Mouse (Mus musculus): ENCODE measurements around the gene Npcd. TPM values are rescaled to one million over a fixed set of nuclear protein-coding genes. Genes with fewer than 3 reads are reported as not detected.
A peak's percentile ranks its signal among the peaks of the same experiment; 100 is the strongest.

Gene Npcd
- polyA plus RNA-seq, 1 experiment: 1.7 TPM

DNA sequence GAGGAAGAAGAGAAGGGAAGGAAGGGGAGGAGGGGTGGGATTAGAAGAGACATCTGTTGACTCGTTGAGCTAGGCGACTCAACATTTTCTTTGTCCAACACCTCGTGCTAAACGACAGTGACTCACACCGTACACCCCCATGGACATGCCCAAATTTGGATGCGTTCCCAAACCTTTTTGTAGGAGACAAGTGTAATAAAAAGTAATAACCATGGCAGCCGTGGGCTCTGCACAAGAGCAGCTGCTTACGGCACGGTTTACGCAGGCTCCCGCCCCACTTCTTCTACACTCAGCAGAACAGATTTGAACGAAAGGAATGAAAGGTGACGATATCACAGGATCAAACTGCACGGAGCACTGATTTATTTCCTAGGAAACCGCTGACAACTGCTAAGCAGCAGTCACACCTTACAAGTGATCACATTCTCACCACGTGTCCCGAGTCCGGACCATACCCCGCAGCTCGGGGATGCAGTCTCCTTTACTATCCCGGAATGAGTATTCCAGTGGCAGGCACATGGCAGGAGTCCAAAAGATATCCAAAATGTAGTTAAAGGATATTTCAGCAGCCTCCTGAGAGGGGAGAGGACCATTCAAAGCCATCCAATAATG lies 63.3 kb downstream of the Npcd start:
- Histone ChIP-seq H3K27me3 (ENCODE audit: control insufficient read depth, insufficient read depth, low read length) (no peaks in the 10 kb centered on the region), H3K4me3 (replicated peaks; ENCODE audit: insufficient read depth, low read depth, low read length) (no peak overlapping the region), H3K27ac (ENCODE audit: insufficient read depth, low read length) (no peak overlapping the region), H3K4me1 (ENCODE audit: control insufficient read depth, insufficient read depth, low read length) (peaks cover 55% of the 10 kb centered on the region)
- TF ChIP-seq CTCF (IDR thresholded peaks at IDR 0.05; ENCODE audit: borderline replicate concordance, insufficient read depth, low read depth, low read length): no peak
- TF ChIP-seq POLR2A (IDR thresholded peaks at IDR 0.05; ENCODE audit: borderline replicate concordance, insufficient read depth, low read length): no peak
- WGBS: 51% methylated on average over 21 of the region's 21 CpGs
- DNase-seq: no peak

DNA sequence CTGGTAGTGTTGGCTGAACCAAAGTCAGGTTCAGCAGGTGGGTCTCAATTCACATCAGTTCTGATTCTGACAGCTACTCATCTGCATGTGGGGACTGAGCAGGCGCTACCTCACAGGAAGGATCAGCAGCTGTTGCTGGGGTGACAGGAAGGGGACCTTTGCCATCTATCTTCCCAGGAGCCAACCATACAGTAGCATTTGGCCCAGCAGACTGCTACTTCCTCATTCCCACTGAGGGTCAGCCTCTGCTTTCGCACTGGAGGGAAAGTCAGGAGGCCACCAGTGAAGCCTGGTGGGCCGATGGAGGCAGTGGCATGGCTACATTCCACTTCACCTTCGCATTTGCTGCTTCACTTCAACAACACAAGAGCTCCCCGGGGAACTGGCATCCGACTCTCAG lies 65.7 kb downstream of the Npcd start:
- DNase-seq: no peak
- Histone ChIP-seq H3K27ac (ENCODE audit: insufficient read depth, low read length) (no peak overlapping the region), H3K4me1 (ENCODE audit: control insufficient read depth, insufficient read depth, low read length) (peaks cover 72% of the 10 kb centered on the region), H3K4me3 (replicated peaks; ENCODE audit: insufficient read depth, low read depth, low read length) (no peak overlapping the region), H3K27me3 (ENCODE audit: control insufficient read depth, insufficient read depth, low read length) (no peaks in the 10 kb centered on the region)
- WGBS: 53% methylated on average over 6 of the region's 6 CpGs
- no peak for TF ChIP-seq POLR2A (IDR thresholded peaks at IDR 0.05; ENCODE audit: borderline replicate concordance, insufficient read depth, low read length)
- TF ChIP-seq CTCF (IDR thresholded peaks at IDR 0.05; ENCODE audit: borderline replicate concordance, insufficient read depth, low read depth, low read length): no peak

DNA sequence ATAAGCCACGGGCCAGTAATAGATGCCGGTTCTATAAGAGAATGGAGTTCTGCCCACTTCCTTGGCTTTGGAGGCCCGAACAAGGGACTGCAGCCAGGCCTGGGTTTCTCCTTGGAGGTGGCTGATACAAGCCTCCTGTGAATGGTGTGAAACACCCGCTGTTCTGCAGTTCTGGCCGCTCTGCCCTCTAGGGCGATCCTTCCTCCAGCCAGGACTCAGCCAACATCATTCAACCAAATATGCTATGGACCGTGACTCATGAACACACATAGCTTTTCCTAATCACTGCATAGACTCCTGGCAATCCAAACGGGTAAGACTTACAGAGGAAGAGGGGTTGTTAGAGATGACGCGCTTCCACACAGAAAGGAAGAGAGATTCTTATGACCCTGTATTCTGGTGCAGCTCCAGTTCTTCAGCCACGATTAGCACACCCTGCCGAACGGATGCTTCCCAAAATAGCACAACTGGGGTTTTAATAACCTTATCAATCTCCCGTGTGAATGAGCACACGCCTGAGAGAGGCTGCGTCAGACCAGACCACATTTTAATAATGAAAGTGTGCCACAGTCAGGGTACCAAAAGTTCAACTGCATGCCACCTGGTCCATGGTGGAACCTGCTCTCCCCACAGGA lies 66.6 kb downstream of the Npcd start:
- WGBS: 13% methylated on average over 16 of the region's 16 CpGs
- TF ChIP-seq POLR2A (IDR thresholded peaks at IDR 0.05; ENCODE audit: borderline replicate concordance, insufficient read depth, low read length) (no peak), CTCF (IDR thresholded peaks at IDR 0.05; ENCODE audit: borderline replicate concordance, insufficient read depth, low read depth, low read length) (no peak)
- peak overlapping the region; percentile 18; the same call in 1 of the 2 replicates for H3K27ac ChIP-seq (ENCODE audit: insufficient read depth, low read length)
- H3K4me1 ChIP-seq (ENCODE audit: control insufficient read depth, insufficient read depth, low read length): peaks cover 79% of the 10 kb centered on the region
- no peak overlapping the region for H3K4me3 ChIP-seq (replicated peaks; ENCODE audit: insufficient read depth, low read depth, low read length)
- DNase-seq: peak; percentile 57 to 71
- H3K27me3 ChIP-seq (ENCODE audit: control insufficient read depth, insufficient read depth, low read length): no peaks in the 10 kb centered on the region

DNA sequence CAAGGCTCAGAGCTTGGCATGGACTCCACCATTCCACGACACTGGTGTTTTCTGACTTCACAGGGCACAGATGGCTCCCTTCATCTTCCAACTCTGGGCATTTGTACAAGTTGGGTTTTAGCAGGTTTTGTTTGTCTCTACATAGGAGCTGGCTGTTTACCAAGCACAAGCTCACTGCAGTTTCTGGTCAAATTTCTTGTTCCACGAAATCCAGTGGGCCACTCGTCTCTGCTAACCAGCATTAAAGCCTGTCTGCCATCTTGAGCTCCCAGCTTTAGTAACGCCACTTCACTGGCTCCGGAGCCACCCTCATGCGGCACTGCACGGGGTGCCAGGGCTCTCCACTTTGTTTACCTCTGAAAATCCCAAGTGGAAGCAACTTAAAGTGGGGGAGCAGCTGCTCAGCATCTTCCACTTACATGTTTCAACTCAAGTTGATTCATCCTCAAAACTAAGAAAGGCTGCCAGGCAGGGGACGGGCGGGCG lies 67.4 kb downstream of the Npcd start:
- peak; percentile 60 to 81 for DNase-seq
- TF ChIP-seq POLR2A (IDR thresholded peaks at IDR 0.05; ENCODE audit: borderline replicate concordance, insufficient read depth, low read length) (no peak), CTCF (IDR thresholded peaks at IDR 0.05; ENCODE audit: borderline replicate concordance, insufficient read depth, low read depth, low read length) (no peak)
- Histone ChIP-seq H3K4me1 (ENCODE audit: control insufficient read depth, insufficient read depth, low read length) (peaks cover 82% of the 10 kb centered on the region), H3K27me3 (ENCODE audit: control insufficient read depth, insufficient read depth, low read length) (no peaks in the 10 kb centered on the region), H3K4me3 (replicated peaks; ENCODE audit: insufficient read depth, low read depth, low read length) (no peak overlapping the region), H3K27ac (ENCODE audit: insufficient read depth, low read length) (no peak overlapping the region; the same call in 1 of the 2 replicates)
- WGBS: 27% methylated on average over 10 of the region's 10 CpGs

DNA sequence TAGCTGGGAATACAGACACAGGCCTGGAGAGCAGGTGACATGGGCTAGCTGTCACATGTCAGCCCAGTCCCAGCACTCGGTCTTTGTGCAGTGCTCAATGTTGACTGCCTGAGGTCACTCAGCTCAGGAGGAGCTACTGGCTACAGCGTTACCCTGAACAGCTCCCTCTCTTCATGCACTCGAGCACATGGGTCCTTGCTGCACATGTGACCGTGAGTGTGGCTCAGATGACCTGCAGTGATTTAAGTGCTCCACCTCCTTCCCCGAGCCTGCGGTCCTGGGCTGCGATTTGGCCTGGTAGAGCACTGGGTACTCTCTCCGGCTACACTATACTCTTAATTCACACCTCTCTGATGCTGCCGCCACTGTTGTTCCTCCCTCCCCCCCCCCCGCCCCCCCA lies 67.9 kb downstream of the Npcd start:
- DNase-seq: peak in 1 of 2 experiments; percentile 53
- WGBS: 18% methylated on average over 10 of the region's 10 CpGs
- no peak overlapping the region for H3K4me3 ChIP-seq (replicated peaks; ENCODE audit: insufficient read depth, low read depth, low read length)
- peak overlapping the region; percentile 40 for H3K27ac ChIP-seq (ENCODE audit: insufficient read depth, low read length)
- no peaks in the 10 kb centered on the region for H3K27me3 ChIP-seq (ENCODE audit: control insufficient read depth, insufficient read depth, low read length)
- no peak for TF ChIP-seq POLR2A (IDR thresholded peaks at IDR 0.05; ENCODE audit: borderline replicate concordance, insufficient read depth, low read length)
- TF ChIP-seq CTCF (IDR thresholded peaks at IDR 0.05; ENCODE audit: borderline replicate concordance, insufficient read depth, low read depth, low read length): no peak
- H3K4me1 ChIP-seq (ENCODE audit: control insufficient read depth, insufficient read depth, low read length): peaks cover 82% of the 10 kb centered on the region

DNA sequence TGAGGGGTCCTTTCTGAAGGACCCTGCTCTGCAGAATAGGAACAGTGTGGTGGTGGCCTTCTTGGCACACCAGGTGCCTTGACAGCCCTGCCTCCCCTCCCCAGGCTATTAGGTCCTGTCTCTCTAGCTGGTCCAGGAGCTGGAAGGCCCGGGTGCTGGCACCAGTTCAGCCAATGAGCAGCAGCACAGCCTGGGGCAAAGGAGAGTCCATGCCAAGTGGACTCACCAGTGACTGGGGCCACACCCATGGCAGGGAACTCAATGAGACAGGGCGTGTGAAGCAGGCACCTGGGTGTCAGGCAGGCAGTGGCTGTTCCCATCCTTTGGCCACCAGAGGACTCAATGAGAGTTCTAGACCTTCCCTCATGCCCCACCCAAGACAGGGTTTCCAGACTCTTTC lies 68.7 kb downstream of the Npcd start:
- Histone ChIP-seq H3K27ac (ENCODE audit: insufficient read depth, low read length) (peak overlapping the region; percentile 78), H3K27me3 (ENCODE audit: control insufficient read depth, insufficient read depth, low read length) (no peaks in the 10 kb centered on the region), H3K4me1 (ENCODE audit: control insufficient read depth, insufficient read depth, low read length) (peaks cover 77% of the 10 kb centered on the region), H3K4me3 (replicated peaks; ENCODE audit: insufficient read depth, low read depth, low read length) (no peak overlapping the region)
- TF ChIP-seq POLR2A (IDR thresholded peaks at IDR 0.05; ENCODE audit: borderline replicate concordance, insufficient read depth, low read length) (0 out of 2 replicates have a peak, but pooled peaks have one; percentile 5), CTCF (IDR thresholded peaks at IDR 0.05; ENCODE audit: borderline replicate concordance, insufficient read depth, low read depth, low read length) (no peak)
- DNase-seq: peak; percentile 64 to 75
- 6% methylated on average over 2 of the region's 2 CpGs for WGBS

DNA sequence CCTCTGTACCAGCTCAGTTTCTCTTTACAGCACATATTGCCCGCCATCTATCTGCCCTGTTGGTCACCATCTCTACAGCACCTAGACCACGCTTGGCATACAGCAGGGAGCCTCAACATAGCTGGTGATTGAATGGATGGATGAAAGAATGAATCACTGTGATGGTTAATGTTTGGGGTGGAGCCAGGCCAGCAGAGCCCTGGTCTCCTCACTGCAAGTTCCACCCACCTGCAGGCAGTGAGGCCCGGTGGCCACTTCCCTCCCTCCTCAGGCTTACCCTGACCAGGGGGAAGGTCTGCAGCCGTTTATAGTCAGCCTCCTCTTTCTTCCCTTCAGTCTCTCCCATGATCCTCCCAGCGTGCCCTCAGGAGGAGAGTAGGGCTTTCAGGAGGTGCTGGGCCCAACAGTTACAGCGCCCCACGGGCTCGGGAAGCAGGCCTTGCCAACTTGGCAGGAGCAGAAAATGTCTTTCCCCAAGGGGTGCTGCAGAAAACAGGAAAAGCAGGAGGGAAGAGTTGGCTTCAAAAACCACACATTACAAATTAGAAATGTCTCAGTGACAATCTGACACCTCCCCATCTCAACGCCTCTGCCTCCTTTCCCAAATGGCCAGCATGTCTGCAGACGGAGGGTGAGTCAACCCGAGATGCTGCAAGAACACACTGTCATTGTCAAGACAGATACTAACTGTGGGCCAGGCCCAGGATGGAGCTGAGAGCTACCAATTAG lies 69.3 kb downstream of the Npcd start:
- Histone ChIP-seq H3K27ac (ENCODE audit: insufficient read depth, low read length) (peak overlapping the region; percentile 78), H3K27me3 (ENCODE audit: control insufficient read depth, insufficient read depth, low read length) (no peaks in the 10 kb centered on the region), H3K4me3 (replicated peaks; ENCODE audit: insufficient read depth, low read depth, low read length) (no peak overlapping the region), H3K4me1 (ENCODE audit: control insufficient read depth, insufficient read depth, low read length) (peaks cover 72% of the 10 kb centered on the region)
- TF ChIP-seq CTCF (IDR thresholded peaks at IDR 0.05; ENCODE audit: borderline replicate concordance, insufficient read depth, low read depth, low read length): no peak
- 0 out of 2 replicates have a peak, but pooled peaks have one; percentile 6 for TF ChIP-seq POLR2A (IDR thresholded peaks at IDR 0.05; ENCODE audit: borderline replicate concordance, insufficient read depth, low read length)
- 13% methylated on average over 11 of the region's 11 CpGs for WGBS
- peak; percentile 75 to 83 for DNase-seq
